Mouse (Mus musculus) gastrocnemius, adult 2 months (tissue): ENCODE measurements around the gene Galnt17. TPM values are rescaled to one million over a fixed set of nuclear protein-coding genes. Genes with fewer than 3 reads are reported as not detected.
A peak's percentile ranks its signal among the peaks of the same experiment; 100 is the strongest.

ENCODE experiments used
- DNase-seq: peaks from one replicate; pipeline ENCODE4 v3.0.0; 2022
- H3K27ac ChIP-seq: fragments of 200-600 bp; 2 replicates; pipeline ENCODE4 v1.8.1; 2022; ENCODE audit warnings: mild to moderate bottlenecking
- H3K4me3 ChIP-seq: fragments of 200-600 bp; 2 replicates; pipeline ENCODE4 v1.8.1; 2022; ENCODE audit warnings: mild to moderate bottlenecking, moderate library complexity
- CTCF ChIP-seq: fragments of 200-600 bp; IDR thresholded peaks from 2 replicates; pipeline ENCODE4 v1.8.1; 2022; ENCODE audit warnings: antibody characterized with exemption, mild to moderate bottlenecking, moderate library complexity
- intact Hi-C: fragments of 180-260 bp; cut with DNase I; formaldehyde crosslinking; loops from one replicate; pipeline ENCODE4 v1.15.1; 2025
- total RNA-seq, 2 experiments: library from RNA; stranded (reverse); gene quantifications; 2 replicates each; pipeline ENCODE4 v1.2.3; 2021

Galnt17 gene
- total RNA-seq, 2 experiments from 2014 or later: 4.3 to 4.5 TPM

DNA sequence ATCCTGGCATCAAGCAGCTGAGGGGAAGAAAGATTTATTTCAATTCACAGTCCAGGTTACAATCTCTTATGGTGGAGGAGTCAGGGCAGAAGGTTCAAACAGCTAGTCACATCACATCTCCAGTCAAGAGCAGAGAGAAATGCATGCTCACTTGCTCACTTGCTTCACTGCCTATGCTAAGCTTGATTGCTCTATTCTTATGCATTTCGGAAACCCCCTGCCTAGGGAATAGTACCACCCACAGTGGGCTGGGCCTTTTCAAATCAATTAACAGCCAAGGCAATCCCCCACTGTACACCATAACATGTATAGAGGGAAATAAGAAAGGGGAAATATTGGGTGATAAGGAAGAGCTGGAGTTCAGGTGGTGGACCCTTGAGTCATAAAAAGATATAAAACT, 212.7 kb downstream of the Galnt17 start:
- no peak overlapping the region for H3K4me3 ChIP-seq
- intact Hi-C loops: no loop called here
- no peak for DNase-seq
- no peak for TF ChIP-seq CTCF
- H3K27ac ChIP-seq: no peak overlapping the region

- no peak for DNase-seq
- no peak overlapping the region for H3K4me3 ChIP-seq
- H3K27ac ChIP-seq: no peak overlapping the region
- no peak for TF ChIP-seq CTCF
- intact Hi-C loops: no loop called here
Observed at GRCm38 (mm10) chr5:131094771-131095170, 213.5 kb downstream of the Galnt17 start.

- no peak for DNase-seq
- no peak for TF ChIP-seq CTCF
- H3K4me3 ChIP-seq: no peak overlapping the region
- no peak overlapping the region for H3K27ac ChIP-seq
- intact Hi-C loops: no loop called here
Observed at GRCm38 (mm10) chr5:131094138-131094537, 214.2 kb downstream of the Galnt17 start.

DNA sequence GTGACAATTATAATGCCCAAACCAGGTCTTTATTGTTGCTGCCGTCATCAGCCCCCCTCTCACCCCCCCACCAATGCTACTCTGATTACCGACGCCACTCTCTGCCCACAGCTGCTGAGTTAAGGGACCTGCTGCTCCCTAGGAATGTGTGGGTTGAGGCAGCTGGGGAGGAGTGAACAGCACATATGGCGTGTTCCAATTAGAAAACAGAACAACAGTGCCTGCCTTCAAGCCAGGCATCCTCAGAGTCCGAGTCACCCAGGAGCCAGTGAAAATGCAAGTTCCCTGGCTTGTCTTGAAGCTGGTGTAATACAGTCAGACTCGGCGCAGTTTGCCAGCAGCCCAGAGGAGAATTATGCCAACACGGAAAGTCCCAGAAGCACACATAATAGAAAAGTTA, 218.4 kb downstream of the Galnt17 start:
- H3K4me3 ChIP-seq: no peak overlapping the region
- no peak overlapping the region for H3K27ac ChIP-seq
- intact Hi-C loops: no loop called here
- TF ChIP-seq CTCF: no peak
- DNase-seq: no peak

DNA sequence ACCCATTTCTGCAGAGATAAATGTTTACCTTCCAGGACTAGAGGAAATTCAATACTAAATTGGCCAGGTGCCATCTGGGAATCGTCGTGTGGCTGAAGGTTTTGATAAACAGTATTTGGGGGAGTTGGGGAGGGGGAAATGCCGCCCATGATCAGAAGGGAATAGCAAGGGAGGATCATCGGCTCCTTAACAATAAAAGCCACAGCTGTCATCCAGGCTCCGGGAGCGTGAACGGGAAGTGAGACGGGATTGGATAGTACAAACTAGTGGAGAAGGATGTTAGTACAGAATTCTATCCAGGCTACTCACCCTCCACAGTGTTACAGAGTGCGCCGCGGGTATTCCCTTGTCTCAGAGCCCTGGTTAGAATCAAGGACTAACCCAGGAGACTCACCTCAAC, 219.4 kb downstream of the Galnt17 start:
- Histone ChIP-seq H3K4me3 (no peak overlapping the region), H3K27ac (no peak overlapping the region)
- no peak for TF ChIP-seq CTCF
- intact Hi-C loops: no loop called here
- no peak for DNase-seq

GRCm38 (mm10) chr5:131083072-131083657, 225.1 kb downstream of the Galnt17 start:
- Histone ChIP-seq H3K27ac (peak overlapping the region; percentile 65), H3K4me3 (peak overlapping the region; percentile 36)
- TF ChIP-seq CTCF: no peak
- DNase-seq: peak; percentile 31
- intact Hi-C loops: no loop called here

DNA sequence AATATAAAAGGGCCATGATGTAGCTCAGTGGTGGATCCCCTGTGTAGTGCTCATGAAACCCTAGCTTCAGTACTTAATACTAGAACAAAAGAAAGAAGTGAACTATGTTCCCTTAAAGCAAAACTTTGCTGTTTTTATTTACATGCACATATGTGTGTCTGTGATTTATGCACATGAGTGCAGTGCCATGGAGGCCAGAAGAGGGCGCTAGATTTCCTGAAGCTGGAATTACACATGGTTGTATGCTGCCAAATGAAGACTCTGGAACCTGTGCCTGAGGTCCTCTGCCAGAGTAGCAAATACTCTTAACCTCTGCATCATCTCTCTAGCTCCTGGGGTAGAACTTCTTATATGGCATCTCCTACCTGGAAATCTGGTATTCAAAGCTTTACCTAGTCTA, 230.6 kb downstream of the Galnt17 start:
- intact Hi-C loops: no loop called here
- no peak for DNase-seq
- TF ChIP-seq CTCF: peak; percentile 34; the same call in 1 of the 2 replicates
- Histone ChIP-seq H3K27ac (no peak overlapping the region), H3K4me3 (no peak overlapping the region)

DNA sequence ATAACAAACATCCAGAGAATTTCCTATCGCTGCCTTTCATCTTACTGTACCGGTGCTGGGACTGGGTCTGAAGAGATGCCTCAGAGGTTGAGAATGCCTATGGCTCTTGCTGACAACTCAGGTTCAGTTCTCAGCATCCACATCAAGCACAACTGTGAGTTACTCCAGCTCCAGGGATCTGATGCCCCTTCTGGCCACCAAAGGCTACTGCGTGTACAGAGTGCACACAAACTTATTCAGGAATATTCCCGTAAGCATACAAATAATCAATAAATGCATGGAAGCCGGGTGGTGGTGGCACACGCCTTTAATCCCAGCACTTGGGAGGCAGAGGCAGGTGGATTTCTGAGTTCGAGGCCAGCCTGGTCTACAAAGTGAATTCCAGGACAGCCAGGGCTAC, 232.5 kb downstream of the Galnt17 start:
- Histone ChIP-seq H3K4me3 (no peak overlapping the region), H3K27ac (no peak overlapping the region)
- DNase-seq: no peak
- TF ChIP-seq CTCF: no peak
- intact Hi-C loops: no loop called here

- intact Hi-C loops: no loop called here
- DNase-seq: no peak
- Histone ChIP-seq H3K4me3 (no peak overlapping the region), H3K27ac (no peak overlapping the region)
- no peak for TF ChIP-seq CTCF
Observed at GRCm38 (mm10) chr5:131074295-131074694, 234.0 kb downstream of the Galnt17 start.

DNA sequence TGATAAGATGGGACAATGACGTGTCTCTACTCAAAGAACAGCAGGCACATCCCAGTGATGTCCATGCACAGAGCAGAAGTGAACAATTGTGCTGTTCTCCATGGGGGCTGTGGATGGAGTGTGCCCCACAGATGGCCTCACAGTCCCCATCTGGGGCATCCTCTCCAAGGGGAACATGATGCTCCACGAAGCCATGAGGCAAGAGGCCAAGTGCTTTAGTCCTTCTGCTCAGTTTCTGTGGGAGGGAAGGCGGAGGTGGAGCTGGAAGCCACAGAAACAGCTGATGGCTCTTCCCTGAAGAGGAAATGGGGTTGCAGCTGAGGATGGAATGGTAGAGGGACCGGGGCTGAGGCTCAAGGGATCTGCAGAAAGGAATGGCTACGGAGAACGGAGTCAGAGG, 243.1 kb downstream of the Galnt17 start:
- Histone ChIP-seq H3K27ac (no peak overlapping the region), H3K4me3 (no peak overlapping the region)
- intact Hi-C loops: loop anchor here (5.0 kb wide), 1 partner anchor 58 kb away; no protein-coding TSS in a partner anchor
- DNase-seq: peak; percentile 19
- TF ChIP-seq CTCF: no peak

DNA sequence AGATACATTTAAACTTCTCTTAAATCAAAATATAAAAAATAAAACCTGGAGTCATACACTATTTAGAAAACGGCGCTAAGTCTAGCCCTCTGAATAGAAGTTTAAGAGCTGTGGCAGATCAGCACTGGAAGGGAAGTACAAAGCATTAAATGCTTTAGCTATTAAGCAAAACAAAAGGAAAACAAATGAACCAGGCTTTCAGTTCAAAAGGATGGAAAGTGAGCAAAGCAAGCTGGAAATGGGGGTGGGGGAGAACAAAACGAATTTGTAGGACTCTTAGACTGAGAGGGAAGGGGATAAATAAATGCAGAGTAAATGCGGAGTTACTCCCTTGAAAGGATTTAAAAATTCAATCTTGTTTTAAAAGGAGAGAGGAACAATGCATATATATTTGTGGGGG, 259.8 kb downstream of the Galnt17 start:
- DNase-seq: no peak
- H3K27ac ChIP-seq: no peak overlapping the region
- TF ChIP-seq CTCF: no peak
- no peak overlapping the region for H3K4me3 ChIP-seq
- intact Hi-C loops: no loop called here

DNA sequence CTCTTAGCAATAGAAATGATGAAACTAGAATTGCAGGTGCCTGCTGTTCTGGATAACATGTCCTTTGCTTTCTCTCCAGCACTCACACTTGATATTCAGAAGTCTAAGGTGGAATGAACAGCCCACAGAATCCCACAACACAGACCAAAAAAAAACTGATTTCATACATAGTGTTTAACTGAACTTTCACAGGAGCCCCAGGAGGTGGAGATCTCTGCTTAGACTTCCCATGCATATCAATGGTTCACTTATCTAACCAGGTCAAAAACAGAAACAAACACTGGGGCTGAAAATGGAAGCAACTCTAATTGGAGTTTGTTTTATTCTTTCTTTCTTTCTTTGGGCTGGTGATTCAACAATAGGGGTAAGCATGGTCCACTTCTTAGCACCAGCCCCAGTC, 265.2 kb downstream of the Galnt17 start:
- Histone ChIP-seq H3K4me3 (no peak overlapping the region), H3K27ac (no peak overlapping the region)
- intact Hi-C loops: no loop called here
- DNase-seq: no peak
- peak; percentile 37; the same call in 1 of the 2 replicates for TF ChIP-seq CTCF

DNA sequence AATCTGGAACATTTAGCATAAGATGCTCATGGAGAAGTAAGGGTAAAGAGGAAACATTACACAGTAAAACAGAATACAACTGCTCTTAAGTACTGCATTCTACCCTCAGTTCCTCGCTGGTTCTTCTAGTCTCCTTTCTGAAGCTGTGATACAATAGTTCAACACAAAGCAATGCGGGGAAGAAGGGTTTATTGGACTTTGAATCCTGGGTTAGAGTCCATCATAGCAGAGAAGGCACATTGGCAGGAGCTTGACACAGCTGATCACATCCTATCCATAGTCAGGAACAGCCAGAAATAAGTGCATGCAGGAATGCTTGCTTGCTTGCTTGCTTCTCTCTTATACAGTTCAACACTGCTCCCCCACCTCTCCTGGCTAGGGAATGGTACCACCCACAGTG, 267.9 kb downstream of the Galnt17 start:
- intact Hi-C loops: no loop called here
- Histone ChIP-seq H3K27ac (no peak overlapping the region), H3K4me3 (no peak overlapping the region)
- no peak for DNase-seq
- no peak for TF ChIP-seq CTCF

GRCm38 (mm10) chr5:131039611-131040313, 268.5 kb downstream of the Galnt17 start:
- H3K4me3 ChIP-seq: no peak overlapping the region
- no peak overlapping the region for H3K27ac ChIP-seq
- no peak for TF ChIP-seq CTCF
- intact Hi-C loops: no loop called here
- DNase-seq: no peak
